Mouse (Mus musculus): ENCODE measurements around the gene Gm973.

Gm973 gene

GRCm38 (mm10) chr1:59683926-59684818 lies 168.1 kb downstream of the Gm973 start:
- peak; percentile 35 to 83 for DNase-seq (ENCODE audit: inconsistent age in 2 of 2, low spot score in 1 of 2)

- DNase-seq (ENCODE audit: inconsistent age in 2 of 2, low spot score in 1 of 2): peak; percentile 91 to 96
These were observed 169.0 kb downstream of the Gm973 start, which contains the start of gene Nop58 for GRCm38 (mm10) chr1:59684819-59685755. Gene Nop58, plus strand, starts transcription at chr1:59684971.
